Mouse (Mus musculus) frontal cortex, postnatal 25 days (tissue): ENCODE measurements at regions not wholly inside any gene's neighbourhood (a gene's known extent, or its start where the extent isn't known, plus 50 kb on each side); places are given as distances from the start of the nearest gene placed in this dataset.

Experiments
- DNase-seq, 2 experiments: peaks; one replicate each; pipeline ENCODE4 v3.0.0; 2022; ENCODE audit warnings: low spot score in 2 of 2

- no peak for DNase-seq
Measured at GRCm38 (mm10) chr12:80017376-80017929, 95.4 kb downstream of the Zfp36l1 start.

DNA sequence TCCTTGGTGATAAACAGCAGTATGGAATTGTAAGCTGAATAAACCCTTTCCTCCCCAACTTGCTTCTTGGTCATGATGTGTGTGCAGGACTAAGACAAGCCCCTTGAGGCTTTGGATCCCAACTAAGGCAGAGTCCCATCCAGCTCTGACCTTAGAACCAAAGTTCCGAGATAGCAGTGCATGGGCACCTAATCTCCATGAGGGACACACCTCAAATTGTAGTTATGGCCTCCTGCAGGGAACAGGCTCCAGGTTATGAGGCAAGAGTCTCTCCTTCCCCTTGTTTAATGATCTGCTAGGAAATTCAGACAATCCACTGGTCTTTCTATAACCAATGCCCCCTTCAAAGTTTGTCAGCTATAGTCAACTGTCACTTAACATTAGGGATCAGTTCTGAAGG, 96.9 kb downstream of the Zfp36l1 start:
- DNase-seq: no peak

DNA sequence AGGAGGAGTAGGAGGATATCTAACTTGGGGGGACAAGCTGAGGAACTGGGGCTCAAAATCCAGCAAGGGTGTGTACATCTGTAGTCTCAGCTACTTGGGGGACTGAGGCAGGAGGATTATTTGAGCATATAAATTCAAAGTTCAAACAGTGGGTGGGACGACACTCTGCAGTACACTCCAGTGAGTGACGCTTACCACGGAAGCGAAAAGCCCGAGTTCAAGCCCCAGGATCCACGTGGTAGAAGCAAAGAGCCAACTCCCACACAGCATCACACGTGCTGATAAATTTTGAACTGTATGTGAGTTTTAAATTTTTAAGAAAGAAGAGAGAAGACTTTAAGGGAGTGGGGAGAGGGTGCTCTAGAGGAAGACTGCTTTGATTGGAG, 98.2 kb downstream of the Zfp36l1 start:
- DNase-seq: no peak

DNA sequence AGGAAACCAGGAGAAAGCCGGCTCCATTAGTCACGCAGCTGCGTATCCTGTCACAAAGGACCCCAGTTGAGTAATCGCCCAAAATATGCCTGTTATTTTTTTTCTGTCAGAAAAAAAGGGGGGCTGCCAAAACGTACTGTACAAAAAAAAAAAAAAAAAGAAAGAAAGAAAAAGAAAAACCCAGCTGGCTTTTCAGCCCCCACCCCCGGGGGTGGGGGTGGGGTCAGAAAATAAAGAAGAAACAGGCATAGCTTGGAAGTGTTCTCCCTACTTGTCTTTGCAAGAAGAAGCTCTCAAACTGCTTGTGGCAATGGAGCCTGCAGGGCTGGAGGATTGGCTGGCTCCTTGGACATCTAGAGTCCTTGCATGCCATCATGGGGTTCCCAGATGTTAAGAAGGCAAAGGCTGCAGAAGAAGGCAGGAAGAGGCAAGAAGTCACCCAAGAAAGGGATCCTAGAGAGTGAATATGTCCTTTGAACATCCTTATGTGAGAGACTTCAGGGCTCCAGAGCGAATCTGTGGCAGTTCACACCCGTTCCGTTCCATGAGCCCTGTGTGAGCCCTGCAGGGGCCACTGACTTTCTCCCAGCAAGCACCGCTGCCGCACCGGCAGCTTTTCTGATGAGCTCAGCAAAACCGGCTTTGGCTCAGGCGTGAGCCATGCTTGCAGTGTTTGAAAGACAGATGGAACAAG, 98.8 kb downstream of the Zfp36l1 start:
- DNase-seq: peak; percentile 25 to 28

GRCm38 (mm10) chr12:80013577-80013903, 99.3 kb downstream of the Zfp36l1 start:
- no peak for DNase-seq

DNA sequence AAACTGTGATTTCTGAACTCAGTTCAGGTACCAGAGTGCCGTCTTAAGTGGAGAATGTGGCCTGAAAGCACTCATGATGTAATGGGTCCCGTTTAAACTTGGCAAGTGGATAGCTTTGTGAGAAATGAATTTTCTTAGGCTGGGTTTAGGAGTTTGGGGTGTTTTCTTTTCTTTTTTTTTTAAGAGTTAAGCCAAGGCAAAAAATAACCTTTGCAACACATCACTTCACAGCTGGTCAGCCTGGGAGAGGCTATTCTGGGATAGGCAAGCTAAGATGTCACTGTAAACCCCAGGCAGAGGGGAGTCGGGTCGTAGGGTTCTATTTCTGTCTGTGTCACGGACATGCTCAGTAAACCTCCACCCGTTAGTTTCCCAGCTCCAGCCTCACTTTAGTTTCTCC, 100.9 kb downstream of the Zfp36l1 start:
- no peak for DNase-seq

- DNase-seq: no peak
Measured at GRCm38 (mm10) chr12:80010947-80011346, 101.9 kb downstream of the Zfp36l1 start.

- DNase-seq: no peak
Measured at GRCm38 (mm10) chr12:80010220-80010619, 102.6 kb downstream of the Zfp36l1 start.

- DNase-seq: no peak
Measured at GRCm38 (mm10) chr12:80007849-80008248, 105.0 kb downstream of the Zfp36l1 start.

DNA sequence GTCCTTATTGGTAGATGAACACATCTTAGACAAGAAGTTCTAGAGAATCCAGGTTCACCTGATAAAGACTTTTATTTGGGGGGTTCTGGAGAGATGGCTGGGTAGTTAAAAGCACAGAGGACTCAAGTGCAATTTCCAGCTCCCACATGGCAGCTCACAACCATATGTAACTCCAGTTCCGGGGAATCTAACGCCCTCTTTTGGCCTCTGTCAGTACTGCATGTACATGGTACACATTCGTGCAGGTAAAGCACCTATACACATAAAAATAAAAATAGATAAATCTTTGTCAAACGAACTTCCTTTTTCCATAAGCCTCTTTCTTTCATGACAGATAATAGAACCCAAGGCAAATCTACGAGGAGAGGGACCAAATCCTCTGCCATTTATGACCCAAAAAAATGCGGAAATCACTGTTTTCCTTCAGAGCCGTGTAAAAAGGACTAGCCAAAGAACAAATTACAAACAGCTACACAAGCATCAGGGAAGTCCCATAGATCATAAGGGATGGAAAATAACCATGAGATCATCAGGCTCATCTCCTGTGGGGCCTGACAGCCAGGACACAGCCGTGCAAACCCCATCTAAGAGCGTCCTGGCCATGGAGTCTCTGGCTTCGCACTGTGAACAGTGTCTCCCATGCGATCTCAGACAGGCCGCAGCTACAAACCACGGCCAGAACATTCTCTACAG, 107.4 kb downstream of the Zfp36l1 start:
- no peak for DNase-seq

- DNase-seq: no peak
Measured at GRCm38 (mm10) chr12:80004575-80004974, 108.2 kb downstream of the Zfp36l1 start.

DNA sequence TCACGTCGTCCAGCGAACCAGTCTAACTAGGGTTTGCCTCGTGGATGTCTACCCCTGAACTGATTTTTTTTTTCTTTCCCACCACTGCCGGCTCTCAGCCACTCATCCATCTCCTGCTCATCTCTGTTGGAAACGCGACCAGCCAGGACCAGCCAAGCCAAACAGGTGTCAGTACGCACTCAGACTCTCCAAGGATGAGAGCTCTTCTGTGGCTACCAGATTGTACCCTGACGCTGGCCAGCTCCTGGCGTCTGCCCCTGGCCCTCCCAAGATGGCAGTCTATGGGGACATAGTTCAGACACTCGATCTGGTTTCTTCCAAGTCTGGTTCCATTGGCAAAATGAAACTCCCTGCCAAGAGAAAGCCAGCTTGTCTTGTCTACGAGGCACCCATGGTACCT, 109.3 kb downstream of the Zfp36l1 start:
- DNase-seq: no peak

DNA sequence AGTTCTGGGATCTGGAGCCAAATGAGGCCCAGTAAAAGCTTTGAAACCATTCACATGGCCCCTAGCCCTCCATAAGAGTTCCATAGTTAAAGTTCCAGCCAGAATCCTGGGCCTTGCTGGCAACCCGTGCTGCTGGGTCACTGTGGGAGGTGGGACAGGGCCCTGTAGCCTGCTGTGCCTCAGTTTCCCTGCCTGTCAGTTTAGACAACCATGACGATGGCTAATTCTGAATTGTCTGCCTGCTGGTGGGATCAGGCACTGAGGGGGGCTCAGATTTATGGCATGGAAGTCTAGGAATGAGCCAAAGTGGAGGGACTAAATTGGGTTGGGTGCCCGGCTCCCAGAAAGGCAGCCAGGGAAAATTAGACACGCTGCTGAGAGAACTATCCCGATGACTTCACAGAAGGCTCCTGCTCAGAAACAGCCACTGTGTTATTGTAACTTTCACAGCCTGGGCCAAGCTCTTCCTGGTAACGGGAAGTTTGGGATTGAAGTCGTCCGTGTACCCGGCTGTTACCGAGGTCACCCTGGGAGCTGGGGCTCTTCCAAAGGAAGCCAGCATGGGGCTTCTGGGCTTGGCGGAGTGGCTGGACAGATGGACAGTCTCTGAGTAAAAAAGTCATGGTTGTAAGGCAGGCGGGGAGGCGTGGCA, 110.2 kb downstream of the Zfp36l1 start:
- DNase-seq: no peak

- DNase-seq: no peak
Measured at GRCm38 (mm10) chr12:80001794-80002193, 111.0 kb downstream of the Zfp36l1 start.

- DNase-seq: no peak
Measured at GRCm38 (mm10) chr12:79999868-80000370, 112.9 kb downstream of the Zfp36l1 start.

- no peak for DNase-seq
Measured at GRCm38 (mm10) chr12:79998788-79999187, 114.0 kb downstream of the Zfp36l1 start.

DNA sequence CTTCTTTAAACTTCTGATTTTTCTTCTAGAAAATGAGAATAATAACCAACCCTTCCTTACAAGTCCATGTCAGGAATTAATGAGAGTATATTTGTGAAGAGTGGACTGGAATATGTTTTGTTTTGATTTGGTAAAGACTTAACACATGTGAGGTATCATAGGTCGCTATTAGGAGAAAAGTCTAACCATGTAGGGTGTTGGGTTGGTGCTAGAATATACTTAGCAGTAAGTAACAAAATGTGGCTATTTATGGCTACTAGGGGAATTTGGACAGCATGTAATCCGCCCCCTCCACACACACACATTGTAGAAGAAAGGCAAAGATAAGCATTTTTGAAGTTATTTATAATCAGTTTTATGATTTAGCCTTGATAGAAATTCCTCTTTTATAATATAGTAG, 114.5 kb downstream of the Zfp36l1 start:
- DNase-seq: no peak

DNA sequence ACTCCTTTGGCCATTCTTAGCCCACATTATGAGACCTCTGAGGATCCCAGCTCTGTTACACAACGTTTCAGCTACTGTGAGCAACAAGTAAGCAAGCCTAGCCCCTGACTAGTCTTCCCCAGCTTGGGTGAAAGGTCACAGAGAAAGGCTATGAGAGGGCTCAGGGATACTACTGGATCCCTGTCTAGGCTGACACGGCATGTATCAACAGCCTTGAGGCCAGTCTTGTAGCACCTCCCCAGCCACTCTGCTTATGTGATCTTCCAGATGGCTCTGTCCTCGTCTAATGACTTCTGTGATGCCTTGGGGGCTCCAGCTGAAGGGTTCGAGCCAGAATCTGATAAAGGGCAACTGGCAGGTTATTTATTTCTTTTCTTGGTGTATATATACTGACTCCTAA, 115.6 kb downstream of the Zfp36l1 start:
- DNase-seq: no peak

GRCm38 (mm10) chr12:79995521-79996094, 117.2 kb downstream of the Zfp36l1 start:
- DNase-seq: no peak

- DNase-seq: no peak
Measured at GRCm38 (mm10) chr12:79993821-79994571, 118.8 kb downstream of the Zfp36l1 start.

DNA sequence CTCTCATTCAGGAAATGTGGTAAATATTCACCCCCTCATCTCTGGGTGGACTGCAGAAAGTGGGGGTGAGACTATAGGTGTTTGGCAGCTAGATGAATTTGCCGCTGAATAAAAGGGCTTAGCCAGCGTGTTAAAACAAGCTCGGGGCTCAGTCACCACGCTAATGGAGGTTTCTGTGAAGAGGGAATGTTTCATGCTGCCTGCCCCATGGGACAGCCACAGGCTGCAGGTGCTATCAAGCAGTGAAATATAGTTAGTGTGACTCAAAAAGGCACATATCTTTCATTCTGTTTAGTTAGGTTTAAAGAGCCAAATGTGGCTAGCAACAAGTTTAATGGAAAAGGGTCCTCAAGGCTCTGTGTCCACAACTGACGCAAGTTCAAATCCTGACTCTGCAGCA, 121.5 kb downstream of the Zfp36l1 start:
- DNase-seq: no peak

- DNase-seq: no peak
Measured at GRCm38 (mm10) chr12:79990751-79991150, 122.1 kb downstream of the Zfp36l1 start.
